Mouse (Mus musculus): ENCODE data around the gene Rpl29. TPM values are rescaled to one million over a fixed set of nuclear protein-coding genes. Genes with fewer than 3 reads are reported as not detected.

Rpl29 gene
- total and polyA plus RNA-seq, 3 experiments, result 1,058 to 1,867 (median 1,257) TPM

DNA sequence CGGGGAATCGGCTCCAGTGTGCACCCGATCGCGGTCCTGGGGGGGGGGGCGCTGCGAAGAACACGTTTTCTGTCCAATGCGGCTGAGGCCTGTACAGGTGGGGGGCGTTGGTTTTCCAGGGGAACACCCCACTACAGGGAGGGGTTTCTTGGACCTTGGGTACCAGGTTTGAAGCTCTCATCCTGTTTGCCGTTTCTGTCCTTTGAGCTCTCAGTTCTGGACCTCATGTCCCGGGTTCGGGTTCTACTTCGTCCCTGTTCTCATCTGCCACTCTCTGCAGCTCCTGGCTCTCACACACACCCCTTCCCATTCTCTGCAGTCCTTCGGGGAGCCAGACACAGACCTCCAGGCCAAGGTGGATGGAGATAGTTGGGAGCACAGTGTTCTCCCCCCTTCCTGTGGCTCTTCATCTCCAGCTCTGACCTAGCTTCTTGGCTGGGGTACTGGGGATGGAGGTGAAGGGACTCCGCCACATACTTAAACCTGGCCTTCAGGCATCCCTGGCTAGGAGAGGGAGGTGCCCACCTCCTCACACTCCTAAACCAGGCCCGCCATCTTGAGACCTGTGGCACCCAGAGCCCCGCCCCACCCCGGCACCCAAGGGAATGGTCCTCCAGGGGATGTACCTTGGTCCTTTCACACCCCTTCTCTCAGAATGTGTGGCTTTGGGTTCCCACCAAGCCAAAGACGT is 25.0 kb downstream of the Rpl29 start (continued):
- TF ChIP-seq CTCF (conservative IDR thresholded peaks at IDR 0.05 in 1 of 2, IDR thresholded peaks at IDR 0.05 in 1 of 2; ENCODE audit: low read depth in 2 of 2, low read length in 2 of 2), result no peak

DNA sequence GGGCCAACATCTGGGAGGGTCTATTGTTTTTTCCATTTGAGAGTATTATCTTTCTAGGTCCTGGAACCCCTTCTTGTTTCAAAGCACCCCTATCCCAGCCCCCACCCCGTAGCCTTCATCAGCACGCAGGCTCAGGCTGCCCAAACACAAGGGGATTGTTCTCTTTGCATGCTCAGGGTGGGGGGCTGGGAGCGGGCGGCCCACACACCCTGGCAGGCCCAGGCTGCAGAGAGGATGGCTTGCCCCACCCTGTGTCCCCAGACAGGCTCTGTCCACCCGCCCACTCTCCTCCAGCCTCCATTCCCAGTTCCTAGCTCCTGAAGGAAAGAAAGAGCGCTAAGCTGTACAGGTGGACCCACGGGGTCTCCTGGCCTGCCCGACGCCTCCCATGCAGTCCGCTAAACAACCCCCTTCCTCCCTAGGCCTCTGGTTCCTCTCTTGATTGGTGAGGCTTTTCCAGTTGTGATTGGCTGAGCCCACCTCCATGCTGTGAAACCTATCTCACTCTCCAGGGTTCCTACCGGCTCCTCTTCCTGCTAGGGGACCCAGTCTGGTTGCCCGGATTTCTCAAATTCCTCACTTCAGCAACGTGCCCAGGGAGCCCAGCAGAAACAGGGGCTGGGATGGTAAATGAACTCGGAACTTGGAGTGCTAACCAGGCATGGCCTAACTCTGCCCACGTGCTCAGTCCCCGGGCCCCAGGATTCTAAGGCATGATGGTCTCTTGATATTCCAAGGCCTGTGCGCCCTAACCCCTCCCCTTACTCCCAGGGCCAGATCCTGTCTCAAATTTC is 25.8 kb downstream of the Rpl29 start:
- Histone ChIP-seq H3K79me2 (replicated peaks; ENCODE audit: control insufficient read depth, extremely low read depth, insufficient read depth, poor library complexity, severe bottlenecking) (no peaks in the 10 kb centered on the region), H3K4me1 (ENCODE audit: control insufficient read depth in 1 of 2, insufficient read depth in 2 of 2) (peaks cover 27 to 65% of the 10 kb centered on the region in 2 experiments), H3K27ac (ENCODE audit: insufficient read depth, low read depth) (no peak overlapping the region), H3K4me2 (ENCODE audit: insufficient read depth, low read depth, poor library complexity, severe bottlenecking) (peak overlapping the region; percentile 71; the same call in 1 of the 2 replicates), H3K9me3 (replicated peaks; ENCODE audit: low read length) (no peaks in the 10 kb centered on the region), H3K4me3 (replicated peaks in 1 of 3; ENCODE audit: low read depth in 2 of 3, low read length in 2 of 3, poor library complexity in 1 of 3) (peak overlapping the region in 2 of 3 experiments; percentile 24 to 68), H3K9ac (ENCODE audit: insufficient read depth, low read depth) (no peak overlapping the region), H3K36me3 (replicated peaks in 1 of 2; ENCODE audit: control insufficient read depth in 1 of 2, insufficient read depth in 1 of 2, low read length in 1 of 2) (peaks cover 4 to 52% of the 10 kb centered on the region in 2 experiments), H3K27me3 (replicated peaks) (no peaks in the 10 kb centered on the region)
- no peak for TF ChIP-seq ELF1 (IDR thresholded peaks at IDR 0.05; ENCODE audit: low read depth, low read length)
- no peak for TF ChIP-seq MEF2A (IDR thresholded peaks at IDR 0.05; ENCODE audit: borderline replicate concordance, low read depth, low read length)
- no peak for TF ChIP-seq CTCF (conservative IDR thresholded peaks at IDR 0.05 in 1 of 2, IDR thresholded peaks at IDR 0.05 in 1 of 2; ENCODE audit: low read depth in 2 of 2, low read length in 2 of 2)
- no peak for TF ChIP-seq JUND (conservative IDR thresholded peaks at IDR 0.05; ENCODE audit: low read depth, low read length)
- TF ChIP-seq BHLHE40 (IDR thresholded peaks at IDR 0.05; ENCODE audit: low read depth, low read length), result no peak
- TF ChIP-seq POLR2AphosphoS2 (IDR thresholded peaks at IDR 0.05; ENCODE audit: low read depth, low read length), result no peak
- no peak for TF ChIP-seq MXI1 (IDR thresholded peaks at IDR 0.05; ENCODE audit: low read depth, low read length)
- TF ChIP-seq MAZ (IDR thresholded peaks at IDR 0.05; ENCODE audit: low read depth, low read length), result no peak
- TF ChIP-seq MAFK (IDR thresholded peaks at IDR 0.05; ENCODE audit: insufficient replicate concordance, low read length), result no peak
- no peak for TF ChIP-seq SMC3 (IDR thresholded peaks at IDR 0.05; ENCODE audit: low read depth, low read length)
- TF ChIP-seq POLR2A (IDR thresholded peaks at IDR 0.05; ENCODE audit: low read depth, low read length), result no peak
- TF ChIP-seq ETS1 (conservative IDR thresholded peaks at IDR 0.05; ENCODE audit: low read depth, low read length), result no peak
- no peak for TF ChIP-seq HCFC1 (IDR thresholded peaks at IDR 0.05; ENCODE audit: low read depth, low read length)
- no peak for TF ChIP-seq ZKSCAN1 (IDR thresholded peaks at IDR 0.05; ENCODE audit: borderline replicate concordance, low read depth, low read length)
- TF ChIP-seq NRF1 (IDR thresholded peaks at IDR 0.05; ENCODE audit: low read depth, low read length), result no peak
- in situ Hi-C loops (cut with MboI; ENCODE audit: low pct_ligation_motif_present, low pct_unique_long_range_greater_than_20kb, low sequenced_read_pairs) (no loop called here), dilution Hi-C loops (cut with MboI; ENCODE audit: extremely low pct_ligation_motif_present, extremely low pct_unique_long_range_greater_than_20kb, low sequenced_read_pairs) (no loop called here)
- no peak for DNase-seq (ENCODE audit: extremely low read depth)

Measured in CH12.LX (cell line).